Mouse (Mus musculus) left cerebral cortex, postnatal 4 days (tissue): ENCODE measurements around the gene Cldn34c1. TPM values are rescaled to one million over a fixed set of nuclear protein-coding genes. Genes with fewer than 3 reads are reported as not detected.
"Not testable (repeated sequence)": the region's sequence is repeated elsewhere in the genome, so short reads cannot be mapped to it uniquely, and the experiment has no call there.

Experiments used
- DNase-seq: peaks from one replicate; pipeline ENCODE4 v3.0.0-alpha.2; 2022
- intact Hi-C: fragments of 180-260 bp; cut with DNase I; formaldehyde crosslinking; loops from one replicate; pipeline ENCODE4 v1.15.1; 2025
- total RNA-seq, 2 experiments: library from RNA; stranded (reverse); gene quantifications; 2 replicates each; pipeline ENCODE4 v1.2.3; 2021

Gene Cldn34c1
- total RNA-seq = 10 to 100 TPM; 14.8 to 25.3 TPM

DNA sequence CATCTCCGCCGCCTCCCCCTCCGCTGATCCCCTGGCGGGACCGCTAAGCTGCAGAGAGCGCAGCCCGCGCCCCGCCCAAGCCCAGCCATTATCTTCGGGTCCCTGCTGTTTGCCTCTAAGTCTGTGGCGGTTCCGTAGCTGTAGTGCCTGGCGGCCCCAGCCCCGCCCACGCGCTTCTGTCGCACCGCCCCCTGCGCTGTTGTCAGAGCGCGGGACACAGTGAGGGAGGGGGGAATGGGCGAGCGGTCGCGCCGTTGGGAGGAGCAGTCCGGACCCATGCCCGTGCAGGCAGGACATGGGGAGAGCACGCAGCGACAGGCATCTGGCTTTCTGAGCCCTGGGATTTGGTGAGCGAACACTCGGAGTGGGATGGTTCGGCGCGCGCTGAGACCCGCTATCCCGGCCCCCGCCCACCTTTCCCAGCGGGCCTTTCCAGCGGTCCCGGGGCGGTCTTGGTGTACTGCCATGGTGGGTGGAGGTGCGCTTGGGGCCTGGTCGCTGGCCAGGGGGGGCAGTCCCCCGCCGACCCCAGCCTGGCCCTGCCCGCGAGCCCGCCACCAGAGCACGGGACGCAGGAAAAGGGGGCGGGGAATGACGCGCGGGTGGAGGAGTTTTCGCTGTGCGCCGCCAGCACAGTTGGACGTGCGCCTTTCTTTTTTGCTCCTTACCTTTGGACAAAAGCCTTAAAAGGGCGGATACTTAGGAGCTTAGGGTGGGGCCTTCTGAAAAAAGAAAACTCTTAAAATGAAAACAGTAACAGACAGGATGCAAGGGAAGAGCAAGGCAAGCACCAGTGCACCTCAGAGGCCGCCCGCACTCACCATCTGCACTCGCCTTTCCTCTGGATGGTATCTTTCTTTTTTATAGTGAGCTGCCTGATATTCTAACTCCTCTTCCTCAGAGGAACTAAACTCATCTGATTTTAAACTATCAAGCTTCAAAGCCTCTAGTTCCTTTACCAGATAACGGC is at the start of gene Cldn34c1:
Gene Cldn34c1 (plus strand): TSS at position 205 of the 970 bp plus-strand sequence.
- intact Hi-C loops = no loop called here
- peak; percentile 89 for DNase-seq

DNA sequence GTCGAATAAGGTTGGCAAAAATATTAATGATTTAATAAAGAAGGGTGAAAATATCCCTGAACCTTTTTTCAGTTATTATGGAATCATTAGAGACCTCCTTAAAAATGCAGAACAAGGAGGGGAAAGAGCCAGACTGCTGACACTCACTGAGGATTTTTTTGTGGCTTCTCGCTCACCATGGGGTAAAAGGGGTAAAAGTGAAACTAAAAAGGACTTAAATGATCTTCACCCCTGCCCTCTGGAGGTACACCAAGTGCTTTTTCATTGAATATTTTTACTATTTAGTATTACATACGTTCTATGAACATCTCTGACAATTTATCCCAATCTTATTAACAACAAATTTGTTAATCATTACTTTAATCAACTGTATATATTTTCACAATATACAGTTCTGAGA is 15.9 kb upstream of the Cldn34c1 start:
- intact Hi-C loops = no loop called here
- DNase-seq = no peak

DNA sequence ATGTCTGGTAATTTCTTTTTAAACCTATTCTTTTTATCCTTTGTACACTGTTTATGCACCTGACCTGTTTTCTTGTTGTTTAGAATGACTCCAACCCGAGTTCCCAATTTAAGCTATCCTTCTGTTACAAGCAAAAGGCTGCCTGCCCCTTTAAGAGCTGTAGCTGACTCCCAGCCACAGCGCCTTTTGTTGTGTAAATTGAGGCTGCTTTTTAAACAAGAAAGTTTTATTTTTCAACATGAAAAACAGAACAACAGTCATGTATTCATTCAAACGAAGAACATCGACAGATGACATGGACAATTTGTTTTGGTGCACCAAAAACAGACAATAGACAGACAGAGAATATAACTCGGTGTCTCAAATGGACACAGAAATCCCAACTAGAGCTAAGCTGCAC is 489 bp upstream of the Cldn34c1 start:
- DNase-seq, intact Hi-C loops: not testable (repeated sequence)

DNA sequence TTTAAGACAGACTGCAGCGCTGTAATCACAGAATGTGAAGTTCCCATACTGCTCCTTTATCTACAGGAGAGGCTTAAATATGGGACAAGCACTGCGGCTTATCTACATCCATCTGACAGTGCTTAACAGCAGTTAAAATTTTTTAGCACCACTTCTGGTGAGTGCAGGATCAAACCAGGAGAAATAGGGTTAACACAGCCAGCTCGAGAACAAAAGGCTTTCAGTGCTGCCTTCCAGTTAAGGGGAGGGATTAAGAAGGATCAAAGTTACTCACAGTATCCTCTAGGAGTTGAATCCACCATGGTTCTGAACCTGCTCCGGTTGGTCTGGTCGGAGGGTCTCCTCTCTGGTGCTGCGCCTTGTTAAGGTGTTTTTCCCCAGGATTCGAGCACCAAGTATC is 1.4 kb downstream of the Cldn34c1 start:
- intact Hi-C loops = not testable (repeated sequence)

DNA sequence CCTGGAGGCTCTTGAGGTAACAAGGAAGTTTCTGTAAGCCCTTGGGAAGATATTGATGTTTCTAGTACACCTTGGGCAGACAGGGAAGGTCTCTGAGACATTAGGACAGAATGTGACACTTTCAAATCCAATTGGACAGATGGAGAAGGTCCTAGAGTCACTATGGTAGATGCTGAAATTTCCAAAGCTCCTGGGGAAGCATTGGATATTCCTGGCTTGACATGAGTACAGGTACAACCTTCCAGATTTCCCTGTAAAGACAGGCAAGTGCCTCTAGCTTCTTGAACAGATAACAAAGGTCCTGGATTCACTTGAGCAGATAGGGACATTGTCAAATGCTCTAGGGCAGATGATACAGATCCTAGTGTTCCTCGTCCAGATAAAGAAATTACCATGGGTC is 119.1 kb downstream of the Cldn34c1 start, which contains the start of gene Srsx:
Gene Srsx (minus strand): TSS at position 101 of the 400 bp plus-strand sequence.
- intact Hi-C loops, DNase-seq: not testable (repeated sequence)

More for the DNA sequence above, 1.4 kb downstream of the Cldn34c1 start:
- not testable (repeated sequence) for DNase-seq

Other genes starting within 250 kb of the Cldn34c1 start
- gene Gm17521, start 73.8 kb upstream of the Cldn34c1 start, total RNA-seq = not detected
- not detected for gene Srsx, start 119.0 kb downstream of the Cldn34c1 start, total RNA-seq
- not detected for gene Gm17577, start 143.4 kb downstream of the Cldn34c1 start, total RNA-seq